Mouse (Mus musculus) C2C12 (cell line): Measurements from ENCODE around the gene Furin. TPM values are rescaled to one million over a fixed set of nuclear protein-coding genes. Genes with fewer than 3 reads are reported as not detected.

Experiments
- H3K27me3 ChIP-seq: one replicate; pipeline ENCODE4 v1.6.1; 2011; ENCODE audit not compliant: control insufficient read depth, insufficient read depth, insufficient read length
- H3K36me3 ChIP-seq: one replicate; pipeline ENCODE4 v1.6.1; 2011; ENCODE audit not compliant: control insufficient read depth, insufficient read depth
- H3K4me3 ChIP-seq: one replicate; pipeline ENCODE4 v1.5.1; 2011; ENCODE audit warnings: mild to moderate bottlenecking, control low read depth; ENCODE audit not compliant: poor library complexity, insufficient read depth, severe bottlenecking
- H3K79me2 ChIP-seq: one replicate; pipeline ENCODE4 v1.6.1; 2011; ENCODE audit not compliant: control insufficient read depth, insufficient read depth
- H3K79me3 ChIP-seq: one replicate; pipeline ENCODE4 v1.6.1; 2011; ENCODE audit warnings: low read depth, control low read depth
- H3ac ChIP-seq: one replicate; pipeline ENCODE3; 2011; ENCODE audit warnings: low read depth; ENCODE audit not compliant: control insufficient read depth, insufficient read length
- CEBPB ChIP-seq: IDR thresholded peaks from one replicate; pipeline ENCODE4 v1.6.1; 2011; ENCODE audit warnings: low read depth, mild to moderate bottlenecking, control low read depth, moderate library complexity
- CTCF ChIP-seq: IDR thresholded peaks from one replicate; pipeline ENCODE4 v1.5.1; 2011; ENCODE audit not compliant: control insufficient read depth, insufficient read depth, insufficient read length
- FOSL1 ChIP-seq: IDR thresholded peaks from one replicate; pipeline ENCODE4 v1.8.0; 2011; ENCODE audit warnings: mild to moderate bottlenecking, low read length; ENCODE audit not compliant: poor library complexity, insufficient read depth, severe bottlenecking
- MAX ChIP-seq: IDR thresholded peaks from one replicate; pipeline ENCODE4 v1.6.1; 2011; ENCODE audit warnings: mild to moderate bottlenecking, control low read depth
- MYOD1 ChIP-seq: IDR thresholded peaks from one replicate; pipeline ENCODE4 v1.6.1; 2011; ENCODE audit warnings: low read depth; ENCODE audit not compliant: control insufficient read depth, insufficient read length
- MYOG ChIP-seq: IDR thresholded peaks from one replicate; pipeline ENCODE4 v1.6.1; 2011; ENCODE audit not compliant: control insufficient read depth, insufficient read length; ENCODE audit errors: extremely low read depth
- USF1 ChIP-seq: IDR thresholded peaks from one replicate; pipeline ENCODE4 v1.6.1; 2011; ENCODE audit warnings: low read depth, mild to moderate bottlenecking, control low read depth, moderate library complexity
- polyA plus RNA-seq: library from polyadenylated mRNA; unstranded; fragments of >200 nt; fragmentation: generic; extraction: Trizol; gene quantifications from one replicate; pipeline ENCODE4 v1.2.1, GENCODE M21; 2012; ENCODE audit warnings: missing spikeins

Gene Furin
- polyA plus RNA-seq, 1 experiment: 63.6 TPM

GRCm38 (mm10) chr7:80418036-80418435 lies 12.8 kb upstream of the Furin start:
- Histone ChIP-seq H3K36me3 (no peaks in the 10 kb centered on the region), H3K79me2 (no peaks in the 10 kb centered on the region), H3K27me3 (no peaks in the 10 kb centered on the region), H3K79me3 (no peaks in the 10 kb centered on the region), H3K4me3 (no peak overlapping the region), H3ac (no peak overlapping the region)
- TF ChIP-seq CTCF (no peak), MYOG (no peak), USF1 (no peak), CEBPB (no peak), FOSL1 (no peak), MAX (no peak)

- no peaks in the 10 kb centered on the region for H3K27me3 ChIP-seq
These were observed 12.4 kb upstream of the Furin start for GRCm38 (mm10) chr7:80417601-80418000.

GRCm38 (mm10) chr7:80416969-80417368 lies 11.7 kb upstream of the Furin start:
- Histone ChIP-seq H3K36me3 (no peaks in the 10 kb centered on the region), H3K4me3 (no peak overlapping the region), H3K27me3 (no peaks in the 10 kb centered on the region), H3K79me2 (no peaks in the 10 kb centered on the region), H3K79me3 (no peaks in the 10 kb centered on the region), H3ac (no peak overlapping the region)
- TF ChIP-seq MYOG (no peak), MYOD1 (no peak), USF1 (no peak), MAX (no peak), FOSL1 (no peak), CEBPB (no peak), CTCF (no peak)

More at GRCm38 (mm10) chr7:80417601-80418000, 12.4 kb upstream of the Furin start:
- H3K79me3 ChIP-seq: no peaks in the 10 kb centered on the region
- no peak overlapping the region for H3K4me3 ChIP-seq
- H3K36me3 ChIP-seq: no peaks in the 10 kb centered on the region
- TF ChIP-seq CTCF: no peak
- TF ChIP-seq MAX: no peak
- TF ChIP-seq MYOD1: no peak
- no peak for TF ChIP-seq MYOG
- no peak overlapping the region for H3ac ChIP-seq
- H3K79me2 ChIP-seq: no peaks in the 10 kb centered on the region

GRCm38 (mm10) chr7:80414303-80414855 lies 9.1 kb upstream of the Furin start:
- Histone ChIP-seq H3K4me3 (no peak overlapping the region), H3K79me2 (no peaks in the 10 kb centered on the region), H3K79me3 (no peaks in the 10 kb centered on the region), H3K27me3 (no peaks in the 10 kb centered on the region), H3K36me3 (no peaks in the 10 kb centered on the region), H3ac (no peak overlapping the region)
- TF ChIP-seq CEBPB (no peak), MYOD1 (no peak), MYOG (no peak), CTCF (no peak), MAX (no peak), FOSL1 (no peak), USF1 (no peak)

GRCm38 (mm10) chr7:80413512-80414302 lies 8.5 kb upstream of the Furin start:
- Histone ChIP-seq H3K79me3 (no peaks in the 10 kb centered on the region), H3K79me2 (no peaks in the 10 kb centered on the region), H3K36me3 (no peaks in the 10 kb centered on the region), H3K27me3 (no peaks in the 10 kb centered on the region), H3K4me3 (no peak overlapping the region), H3ac (no peak overlapping the region)
- no peak for TF ChIP-seq FOSL1
- no peak for TF ChIP-seq MYOG
- TF ChIP-seq USF1: no peak
- TF ChIP-seq CEBPB: no peak
- no peak for TF ChIP-seq MAX

GRCm38 (mm10) chr7:80412781-80413180 lies 7.5 kb upstream of the Furin start:
- H3K4me3 ChIP-seq: no peak overlapping the region
- no peaks in the 10 kb centered on the region for H3K79me2 ChIP-seq
- no peaks in the 10 kb centered on the region for H3K79me3 ChIP-seq
- H3K36me3 ChIP-seq: no peaks in the 10 kb centered on the region
- H3ac ChIP-seq: no peak overlapping the region
- H3K27me3 ChIP-seq: no peaks in the 10 kb centered on the region
- no peak for TF ChIP-seq CEBPB
